Comparison of ENCODE assay signal across 8 mouse cellular contexts in the genomic region with DNA sequence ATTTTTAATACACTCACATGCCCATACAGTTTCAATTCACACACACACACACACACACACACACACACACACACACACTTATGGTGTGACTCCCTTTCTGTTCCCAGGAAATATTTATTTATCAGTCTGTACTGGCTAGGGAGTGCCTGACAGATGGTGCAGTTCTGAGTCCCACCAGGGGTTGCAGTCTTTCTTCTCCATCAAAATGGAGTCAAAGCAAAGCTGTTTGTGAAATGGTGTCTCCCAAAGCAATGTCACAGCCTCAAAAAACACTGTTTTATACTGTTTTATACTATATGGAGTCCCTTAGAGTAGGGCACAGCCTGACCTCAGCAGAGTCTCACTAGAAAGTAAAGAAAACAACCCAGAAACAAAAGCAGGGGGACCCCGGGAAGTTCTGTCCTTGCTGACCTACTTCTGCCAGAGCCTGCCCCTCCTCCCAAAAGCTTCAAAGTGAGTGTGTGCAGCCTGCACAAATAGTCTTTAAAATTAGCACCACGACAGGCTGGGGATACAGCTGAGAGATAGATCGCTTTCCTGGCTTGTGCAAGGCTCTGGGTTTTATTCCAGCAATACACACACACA. TPM values are rescaled to one million over a fixed set of nuclear protein-coding genes. Genes with fewer than 3 reads are reported as not detected.
DNase-seq lines count a peak whose midpoint lies in the region; ATAC-seq and TF ChIP-seq lines count a peak whose summit lies in the region.

No protein-coding gene starts in this region.

- peaks cover 3% of the 10 kb centered on the region; the same call in 1 of the 2 replicates for H3K4me1 ChIP-seq in cortical plate, adult 2 months (ENCODE audit: control insufficient read depth, insufficient read depth, low read length)
- peaks cover 77% of the 10 kb centered on the region for H3K4me1 ChIP-seq in heart, embryonic 15.5 days (replicated peaks)
- H3K4me1 ChIP-seq in limb, embryonic 12.5 days (replicated peaks), result peaks cover 49% of the 10 kb centered on the region
- H3K4me1 ChIP-seq in stomach, embryonic 14.5 days (ENCODE audit: control insufficient read depth, insufficient read depth, low read length), result peaks cover 41% of the 10 kb centered on the region

- no peaks in the 10 kb centered on the region for H3K27me3 ChIP-seq in heart, embryonic 15.5 days
- H3K27me3 ChIP-seq in limb, embryonic 12.5 days, result no peaks in the 10 kb centered on the region
- H3K27me3 ChIP-seq in stomach, embryonic 14.5 days (ENCODE audit: control insufficient read depth, insufficient read depth, low read length), result no peaks in the 10 kb centered on the region

- no peak overlapping the region for H3K4me3 ChIP-seq in cortical plate, adult 2 months (ENCODE audit: insufficient read depth, low read length)
- no peak overlapping the region for H3K4me3 ChIP-seq in heart, embryonic 15.5 days
- no peak overlapping the region for H3K4me3 ChIP-seq in limb, embryonic 12.5 days (replicated peaks)
- no peak overlapping the region for H3K4me3 ChIP-seq in stomach, embryonic 14.5 days (ENCODE audit: low read depth, low read length)

- DNase-seq in gastrocnemius, adult 18-20 months (ENCODE audit: low spot score), result peak; percentile 43
- DNase-seq in gastrocnemius, postnatal 14 days, result no peak
- DNase-seq in 3T3-L1 (ENCODE audit: low read depth, low spot score), result peak; percentile 60

- TF ChIP-seq POLR2A in cortical plate, adult 2 months (IDR thresholded peaks at IDR 0.05; ENCODE audit: extremely low read depth, insufficient read depth, low read length), result no peak

- H3K36me3 ChIP-seq in heart, embryonic 15.5 days, result no peaks in the 10 kb centered on the region
- no peaks in the 10 kb centered on the region for H3K36me3 ChIP-seq in limb, embryonic 12.5 days
- no peaks in the 10 kb centered on the region for H3K36me3 ChIP-seq in stomach, embryonic 14.5 days (ENCODE audit: control insufficient read depth, insufficient read depth, low read length)

- 0 out of 2 replicates have a peak, but pooled peaks have one; percentile 21 for ATAC-seq in heart, embryonic 15.5 days (replicated peaks; ENCODE audit: insufficient number of reproducible peaks, insufficient read depth, low FRiP score, low read depth)
- no peak; the same call in 1 of the 2 replicates for ATAC-seq in limb, embryonic 12.5 days (ENCODE audit: insufficient number of reproducible peaks, insufficient read depth, low FRiP score, low TSS enrichment, low read depth)
- peak; percentile 48; the same call in 1 of the 2 replicates for ATAC-seq in stomach, embryonic 14.5 days (ENCODE audit: insufficient number of reproducible peaks, insufficient read depth, low FRiP score, low read depth)
- no peak for ATAC-seq in erythroblast, adult 5-6 weeks (replicated peaks; ENCODE audit: low FRiP score, poor library complexity, severe bottlenecking)

- H3K27ac ChIP-seq in cortical plate, adult 2 months (ENCODE audit: insufficient read depth, low read length), result 0 out of 2 replicates have a peak overlapping the region, but pooled peaks have one; percentile 32
- H3K27ac ChIP-seq in heart, embryonic 15.5 days, result peak overlapping the region; percentile 97
- H3K27ac ChIP-seq in limb, embryonic 12.5 days, result peak overlapping the region; percentile 91
- H3K27ac ChIP-seq in stomach, embryonic 14.5 days (ENCODE audit: low read length), result peak overlapping the region; percentile 97

- intact Hi-C loops in gastrocnemius, postnatal 14 days (cut with DNase I; ENCODE audit: low total_unique reads), result no loop called here

- TF ChIP-seq CTCF in cortical plate, adult 2 months (IDR thresholded peaks at IDR 0.05; ENCODE audit: extremely low read depth, insufficient read depth, low read length), result no peak

- H3K9ac ChIP-seq in heart, embryonic 15.5 days, result no peak overlapping the region
- no peak overlapping the region; the same call in 1 of the 2 replicates for H3K9ac ChIP-seq in limb, embryonic 12.5 days (replicated peaks)
- H3K9ac ChIP-seq in stomach, embryonic 14.5 days (replicated peaks; ENCODE audit: low read depth, low read length), result no peak overlapping the region

- WGBS in heart, embryonic 15.5 days, result 2% methylated on average over 3 of the region's 3 CpGs
- WGBS in limb, embryonic 12.5 days, result 17% methylated on average over 3 of the region's 3 CpGs
- 11% methylated on average over 3 of the region's 3 CpGs for WGBS in stomach, embryonic 14.5 days

- H3K4me2 ChIP-seq in heart, embryonic 15.5 days, result no peak overlapping the region
- peak overlapping the region; percentile 6; the same call in 1 of the 2 replicates for H3K4me2 ChIP-seq in limb, embryonic 12.5 days
- H3K4me2 ChIP-seq in stomach, embryonic 14.5 days (replicated peaks; ENCODE audit: low read depth, low read length), result no peak overlapping the region

- H3K9me3 ChIP-seq in heart, embryonic 15.5 days (replicated peaks), result no peaks in the 10 kb centered on the region
- no peaks in the 10 kb centered on the region for H3K9me3 ChIP-seq in limb, embryonic 12.5 days
- H3K9me3 ChIP-seq in stomach, embryonic 14.5 days (ENCODE audit: control insufficient read depth, low read depth, low read length), result no peaks in the 10 kb centered on the region

RNA-seq across cellular contexts. Expression of a gene that starts 3.3 kb away (rescaled TPM):
- total RNA-seq in gastrocnemius, adult 18-20 months (2021), result 10 to 100 TPM; 30.3 to 38.4 TPM
- 10 to 100 TPM; 22.2 to 35.0 TPM for total RNA-seq in gastrocnemius, postnatal 14 days (2021)
- polyA plus RNA-seq in cortical plate, adult 2 months (2012; rRNA removed), result 10.2 and 12.2 TPM in 2 replicates
- polyA plus RNA-seq in heart, embryonic 15.5 days (2015; fragmentation: Nextera tagmentation; extraction: Ambion mirVana), result 49.6 and 83.5 TPM in 2 replicates
- polyA plus RNA-seq in limb, embryonic 12.5 days (2016; fragmentation: Nextera tagmentation; extraction: Ambion mirVana), result 30.2 and 30.3 TPM in 2 replicates
- polyA plus RNA-seq in stomach, embryonic 14.5 days (2014; fragmentation: Nextera tagmentation; extraction: Ambion mirVana), result 194 and 211 TPM in 2 replicates
- 119 and 155 TPM in 2 replicates for total RNA-seq in erythroblast, adult 5-6 weeks (2015; ENCODE audit: low replicate concordance)
- 98.7 and 120 TPM in 2 replicates for total RNA-seq in erythroblast, adult 5-6 weeks (2017; ENCODE audit: low replicate concordance)

RNA-seq across cellular contexts. Expression of a gene that starts 15.7 kb away (rescaled TPM):
- total RNA-seq in gastrocnemius, adult 18-20 months (2021), result over 10,000 TPM; 19,257 to 20,060 TPM
- over 10,000 TPM; 14,029 to 14,677 TPM for total RNA-seq in gastrocnemius, postnatal 14 days (2021)
- 0.86 and 1.4 TPM in 2 replicates for polyA plus RNA-seq in cortical plate, adult 2 months (2012; rRNA removed)
- 16.8 and 16.9 TPM in 2 replicates for polyA plus RNA-seq in heart, embryonic 15.5 days (2015; fragmentation: Nextera tagmentation; extraction: Ambion mirVana)
- polyA plus RNA-seq in limb, embryonic 12.5 days (2016; fragmentation: Nextera tagmentation; extraction: Ambion mirVana), result 14.4 and 15.3 TPM in 2 replicates
- polyA plus RNA-seq in stomach, embryonic 14.5 days (2014; fragmentation: Nextera tagmentation; extraction: Ambion mirVana), result 4.6 and 5.8 TPM in 2 replicates
- 19.6 TPM in 1 of 2 replicates, not detected in the other for total RNA-seq in erythroblast, adult 5-6 weeks (2015; ENCODE audit: low replicate concordance)
- total RNA-seq in erythroblast, adult 5-6 weeks (2017; ENCODE audit: low replicate concordance), result 2.0 and 6.4 TPM in 2 replicates

RNA-seq across cellular contexts. Expression of a gene that starts 22.7 kb away (rescaled TPM):
- not detected for total RNA-seq in gastrocnemius, adult 18-20 months (2021)
- total RNA-seq in gastrocnemius, postnatal 14 days (2021), result not detected
- polyA plus RNA-seq in cortical plate, adult 2 months (2012; rRNA removed), result not detected in 2 replicates
- 0.48 and 1.7 TPM in 2 replicates for polyA plus RNA-seq in heart, embryonic 15.5 days (2015; fragmentation: Nextera tagmentation; extraction: Ambion mirVana)
- 0.60 TPM in 1 of 2 replicates, not detected in the other for polyA plus RNA-seq in limb, embryonic 12.5 days (2016; fragmentation: Nextera tagmentation; extraction: Ambion mirVana)
- 4.8 and 6.6 TPM in 2 replicates for polyA plus RNA-seq in stomach, embryonic 14.5 days (2014; fragmentation: Nextera tagmentation; extraction: Ambion mirVana)
- not detected in 2 replicates for total RNA-seq in erythroblast, adult 5-6 weeks (2015; ENCODE audit: low replicate concordance)
- not detected in 2 replicates for total RNA-seq in erythroblast, adult 5-6 weeks (2017; ENCODE audit: low replicate concordance)

RNA-seq across cellular contexts. Expression of a gene that starts 41.3 kb away (rescaled TPM):
- over 10,000 TPM; 35,269 to 35,976 TPM for total RNA-seq in gastrocnemius, adult 18-20 months (2021)
- over 10,000 TPM; 22,199 to 23,470 TPM for total RNA-seq in gastrocnemius, postnatal 14 days (2021)
- 0.19 and 0.40 TPM in 2 replicates for polyA plus RNA-seq in cortical plate, adult 2 months (2012; rRNA removed)
- polyA plus RNA-seq in heart, embryonic 15.5 days (2015; fragmentation: Nextera tagmentation; extraction: Ambion mirVana), result 4.6 and 4.8 TPM in 2 replicates
- polyA plus RNA-seq in limb, embryonic 12.5 days (2016; fragmentation: Nextera tagmentation; extraction: Ambion mirVana), result 14.3 and 17.3 TPM in 2 replicates
- 2.2 and 2.6 TPM in 2 replicates for polyA plus RNA-seq in stomach, embryonic 14.5 days (2014; fragmentation: Nextera tagmentation; extraction: Ambion mirVana)
- total RNA-seq in erythroblast, adult 5-6 weeks (2015; ENCODE audit: low replicate concordance), result not detected in 2 replicates
- total RNA-seq in erythroblast, adult 5-6 weeks (2017; ENCODE audit: low replicate concordance), result 2.0 TPM in 1 of 2 replicates, not detected in the other

Comparison
In these comparisons a context has a peak if more than half of its experiments do, and no peak if none do; other contexts are left out.
1. H3K27ac ChIP-seq: peak in every context shown above with its lines; median percentile 97 in heart, embryonic 15.5 days; 97 in stomach, embryonic 14.5 days; 91 in limb, embryonic 12.5 days; 32 in cortical plate, adult 2 months.
2. ATAC-seq: peak in heart, embryonic 15.5 days (single experiment) and stomach, embryonic 14.5 days (single experiment); none in limb, embryonic 12.5 days (single experiment) and erythroblast, adult 5-6 weeks (single experiment).